Mouse (Mus musculus): ENCODE data around the gene Gm49776.

DNA sequence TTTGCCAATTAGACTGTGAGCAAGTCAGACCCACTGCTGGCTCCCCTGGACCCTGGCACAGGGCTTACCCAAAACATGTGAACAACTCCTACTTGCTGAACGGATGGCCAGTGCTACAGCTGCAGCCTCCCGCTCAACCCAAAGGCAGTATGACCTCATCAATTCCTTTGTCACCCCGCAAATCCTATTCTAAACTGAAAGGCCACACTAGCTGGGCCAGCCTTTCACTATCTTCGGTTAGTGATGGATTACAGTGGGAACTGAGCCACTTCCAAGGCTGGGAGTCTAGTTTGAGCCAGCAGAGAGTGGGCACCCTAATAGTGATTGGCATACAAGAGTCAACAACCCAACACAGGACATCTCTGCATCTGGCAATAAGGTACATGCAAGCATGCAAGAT, 30.0 kb upstream of the Gm49776 start:
- no peak for TF ChIP-seq GATA1 (IDR thresholded peaks at IDR 0.05; ENCODE audit: borderline replicate concordance, low read length)
- TF ChIP-seq FLI1 (IDR thresholded peaks at IDR 0.05; ENCODE audit: low read length) = no peak
